Mouse (Mus musculus) T-cell, adult 2 months (primary cell): ENCODE measurements around the gene Glyctk.
A peak's percentile ranks its signal among the peaks of the same experiment; 100 is the strongest.
"Not testable (repeated sequence)": the region's sequence is repeated elsewhere in the genome, so short reads cannot be mapped to it uniquely, and the experiment has no call there.

Experiments
- DNase-seq: peaks from one replicate; pipeline ENCODE4 v3.0.0; 2022; ENCODE audit warnings: low spot score

The Glyctk gene

GRCm38 (mm10) chr9:106176769-106177168 is 18.8 kb upstream of the Glyctk start:
- no peak for DNase-seq

DNA sequence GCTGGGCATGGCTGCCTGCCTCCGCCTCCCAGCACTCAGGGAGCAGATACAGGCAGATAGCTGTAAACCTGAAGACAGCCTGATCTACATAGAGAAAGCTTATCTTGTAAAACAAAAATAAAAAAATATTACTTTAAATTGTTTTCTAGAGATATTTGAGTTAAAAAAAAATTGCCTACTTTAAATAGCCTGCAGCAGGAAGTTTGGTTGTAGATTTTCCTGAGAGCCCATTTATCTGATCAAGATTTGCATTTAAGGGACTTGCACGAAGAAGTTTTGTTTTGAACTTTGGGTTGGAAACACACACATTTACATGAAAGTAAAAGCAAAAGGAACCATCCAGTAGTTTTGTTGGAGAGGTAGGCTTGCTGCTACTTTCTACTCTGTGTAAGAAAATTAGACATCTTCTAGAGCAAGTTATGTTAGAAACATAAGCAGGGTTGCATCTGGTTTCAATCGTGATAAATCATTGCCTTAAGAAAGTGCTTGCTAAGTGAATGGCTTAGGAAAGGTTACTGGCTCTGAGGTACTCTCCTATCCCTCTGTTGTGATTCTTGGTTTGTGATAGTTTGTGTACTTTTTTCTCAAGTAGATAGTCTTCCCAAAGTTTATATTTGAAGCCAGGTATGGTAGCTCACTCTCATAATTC is 17.7 kb upstream of the Glyctk start:
- DNase-seq: no peak

GRCm38 (mm10) chr9:106173363-106173762 is 15.4 kb upstream of the Glyctk start:
- DNase-seq: no peak

- no peak for DNase-seq
These were observed 14.6 kb upstream of the Glyctk start for GRCm38 (mm10) chr9:106172527-106172926.

- DNase-seq: peak; percentile 19
These were observed 13.6 kb upstream of the Glyctk start for GRCm38 (mm10) chr9:106171346-106172158.

DNA sequence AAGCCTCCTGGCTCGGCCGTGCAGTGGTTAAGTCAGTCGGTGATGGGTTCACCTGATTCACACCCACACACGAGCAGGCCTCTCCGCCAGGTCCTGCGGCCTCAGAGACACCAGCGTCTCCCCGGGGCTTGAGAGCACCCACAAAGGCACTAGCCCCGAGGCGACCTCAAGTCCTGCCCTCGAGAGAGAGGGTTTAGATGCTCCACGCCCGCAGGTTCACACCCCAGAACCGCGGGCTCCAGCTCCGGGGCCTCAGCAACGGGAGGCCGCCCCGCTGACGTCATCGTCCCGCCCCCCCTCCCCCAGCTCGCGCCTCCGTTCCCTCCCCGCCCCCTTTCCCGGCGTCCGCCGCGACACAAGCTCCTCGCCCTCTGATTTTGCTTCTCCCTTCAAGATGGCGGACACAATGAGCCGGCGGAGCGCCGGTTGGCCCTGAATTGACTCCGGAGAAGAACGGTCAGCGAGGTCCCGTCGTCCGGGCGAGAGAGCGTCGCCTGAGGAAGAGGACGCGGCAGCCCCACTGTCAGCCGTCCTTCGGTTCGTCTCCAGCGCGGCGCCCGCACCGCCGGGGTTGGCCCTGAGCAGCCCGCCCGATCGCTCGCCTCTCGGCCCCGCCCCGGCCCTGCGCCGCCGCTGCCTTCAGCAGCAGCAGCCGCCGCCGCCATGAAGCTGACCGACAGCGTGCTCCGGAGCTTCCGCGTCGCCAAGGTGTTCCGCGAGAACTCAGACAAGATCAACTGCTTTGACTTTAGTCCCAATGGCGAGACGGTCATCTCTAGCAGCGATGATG is 12.8 kb upstream of the Glyctk start, which contains the start of gene Wdr82:
TSS of gene Wdr82 (plus strand) at position 373 of the 790 bp plus-strand sequence.
- DNase-seq: peak; percentile 88

- DNase-seq: no peak
These were observed 12.0 kb upstream of the Glyctk start for GRCm38 (mm10) chr9:106169917-106170316.

DNA sequence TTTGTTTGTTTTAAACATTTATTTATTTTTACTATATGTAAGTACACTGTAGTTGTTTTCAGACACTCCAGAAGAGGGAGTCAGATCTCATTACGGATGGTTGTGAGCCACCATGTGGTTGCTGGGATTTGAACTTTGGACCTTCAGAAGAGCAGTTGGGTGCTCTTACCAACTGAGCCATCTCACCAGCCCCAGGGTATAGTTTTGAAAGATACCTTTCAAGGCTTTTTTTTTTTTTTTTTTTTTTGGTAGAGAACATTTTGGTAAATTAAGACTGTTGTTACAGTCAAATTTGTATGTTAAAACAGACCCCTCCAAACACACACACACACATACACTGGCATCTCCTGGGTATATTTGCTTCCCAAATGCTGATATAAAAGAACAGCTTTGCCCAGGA is 11.1 kb upstream of the Glyctk start:
- DNase-seq: not testable (repeated sequence)

GRCm38 (mm10) chr9:106167703-106168102 is 9.8 kb upstream of the Glyctk start:
- no peak for DNase-seq

- no peak for DNase-seq
These were observed 9.3 kb upstream of the Glyctk start for GRCm38 (mm10) chr9:106167241-106167640.

DNA sequence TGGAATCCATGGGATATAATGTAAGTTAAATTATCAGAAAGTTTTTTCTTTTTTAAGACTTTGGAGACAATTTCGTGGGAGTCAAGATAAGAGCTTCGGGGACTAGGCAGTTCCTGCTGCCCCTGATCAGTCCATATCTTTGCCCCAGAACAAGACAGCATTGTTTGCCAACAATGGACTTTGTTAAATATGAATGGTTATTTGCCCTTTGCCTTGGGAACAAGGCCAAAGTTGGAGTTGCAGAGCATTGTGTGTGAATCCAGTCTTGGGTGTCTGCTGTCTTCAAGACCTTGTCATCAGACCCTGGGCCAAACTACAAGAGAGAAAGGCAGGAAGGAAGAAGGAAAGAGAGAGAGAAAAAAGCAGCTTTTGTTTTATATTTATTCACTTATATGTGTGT is 8.8 kb upstream of the Glyctk start:
- DNase-seq: no peak

DNA sequence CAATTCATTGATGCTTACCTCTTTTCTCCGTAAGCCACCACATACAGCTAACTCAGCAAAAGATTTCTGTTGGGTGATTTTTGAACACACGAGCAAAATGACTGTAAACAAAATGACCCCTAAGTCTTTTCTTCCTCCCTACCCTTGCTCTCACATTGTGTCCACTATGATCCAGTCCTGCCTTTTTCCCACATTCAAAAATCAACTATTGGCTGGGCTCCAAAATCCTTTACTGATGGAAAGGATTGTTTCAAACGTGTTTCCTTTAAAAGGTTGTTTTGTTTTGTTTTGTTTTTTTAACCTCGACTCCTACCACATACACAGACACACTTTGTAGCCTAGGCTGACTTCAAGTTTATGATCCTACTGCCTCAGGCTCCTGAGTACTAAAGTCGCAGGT is 2.5 kb upstream of the Glyctk start:
- DNase-seq: no peak

- DNase-seq: peak; percentile 78
These were observed 1.9 kb upstream of the Glyctk start for GRCm38 (mm10) chr9:106159784-106160301.

DNA sequence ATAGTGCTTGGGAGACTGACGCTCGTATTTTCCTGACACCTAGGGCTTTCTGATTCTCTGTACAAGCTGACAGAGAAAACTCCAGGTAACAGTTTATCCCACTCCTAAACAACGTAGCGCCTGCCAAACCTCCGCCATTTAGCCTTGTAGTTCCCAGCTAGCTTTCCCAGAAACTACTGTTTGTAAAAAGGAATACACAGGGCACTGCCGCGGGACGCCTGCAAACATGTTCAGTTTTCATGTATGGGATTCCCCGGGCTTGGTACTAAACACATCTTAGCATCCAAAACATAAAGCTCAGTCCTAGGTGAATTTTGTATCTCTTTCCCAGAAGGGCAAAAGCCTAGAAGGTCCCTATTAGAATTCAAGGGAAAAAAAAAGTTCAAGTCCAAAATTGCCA is 1.3 kb upstream of the Glyctk start:
- DNase-seq: no peak

DNA sequence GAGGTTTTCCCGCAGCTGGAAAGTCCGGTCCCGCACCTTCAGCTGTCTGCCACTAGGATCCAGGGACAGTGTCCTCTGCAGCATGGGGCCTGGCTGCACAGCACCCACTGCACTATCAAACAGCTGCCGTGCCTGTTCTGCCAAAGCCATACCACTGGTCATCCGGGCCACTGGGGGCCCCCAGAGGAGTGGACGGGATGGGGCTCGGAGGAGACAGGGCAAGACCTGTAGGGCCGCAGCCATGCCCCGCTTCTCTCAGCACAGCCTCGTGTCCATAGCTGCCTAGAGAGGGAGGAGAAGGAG is 364 bp downstream of the Glyctk start:
- no peak for DNase-seq

GRCm38 (mm10) chr9:106156921-106157622 is 866 bp downstream of the Glyctk start:
- DNase-seq: no peak

GRCm38 (mm10) chr9:106156419-106156818 is 1.5 kb downstream of the Glyctk start:
- peak; percentile 58 for DNase-seq

DNA sequence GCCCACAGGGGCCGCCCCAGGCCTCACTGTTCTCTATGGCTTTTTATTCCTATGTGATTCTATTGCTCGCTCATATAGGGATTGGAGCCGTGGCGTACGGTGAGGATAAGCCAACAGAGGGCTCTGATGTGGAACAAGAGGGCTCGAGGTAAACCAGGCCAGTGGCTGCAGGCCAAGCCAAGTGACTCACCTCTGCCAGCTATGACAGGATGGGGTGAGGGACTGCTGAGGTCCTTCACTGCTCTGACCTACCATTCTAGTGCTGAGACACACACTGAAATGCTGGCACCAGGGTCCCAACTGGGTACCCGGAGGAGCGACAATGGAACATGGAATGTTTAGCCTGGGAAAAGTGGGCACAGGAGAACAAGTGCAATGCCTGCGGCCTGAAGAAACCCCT is 3.8 kb downstream of the Glyctk start:
- no peak for DNase-seq

- DNase-seq: no peak
These were observed 8.6 kb downstream of the Glyctk start for GRCm38 (mm10) chr9:106149399-106149754.

GRCm38 (mm10) chr9:106148541-106149398 is 9.2 kb downstream of the Glyctk start:
- DNase-seq: no peak

DNA sequence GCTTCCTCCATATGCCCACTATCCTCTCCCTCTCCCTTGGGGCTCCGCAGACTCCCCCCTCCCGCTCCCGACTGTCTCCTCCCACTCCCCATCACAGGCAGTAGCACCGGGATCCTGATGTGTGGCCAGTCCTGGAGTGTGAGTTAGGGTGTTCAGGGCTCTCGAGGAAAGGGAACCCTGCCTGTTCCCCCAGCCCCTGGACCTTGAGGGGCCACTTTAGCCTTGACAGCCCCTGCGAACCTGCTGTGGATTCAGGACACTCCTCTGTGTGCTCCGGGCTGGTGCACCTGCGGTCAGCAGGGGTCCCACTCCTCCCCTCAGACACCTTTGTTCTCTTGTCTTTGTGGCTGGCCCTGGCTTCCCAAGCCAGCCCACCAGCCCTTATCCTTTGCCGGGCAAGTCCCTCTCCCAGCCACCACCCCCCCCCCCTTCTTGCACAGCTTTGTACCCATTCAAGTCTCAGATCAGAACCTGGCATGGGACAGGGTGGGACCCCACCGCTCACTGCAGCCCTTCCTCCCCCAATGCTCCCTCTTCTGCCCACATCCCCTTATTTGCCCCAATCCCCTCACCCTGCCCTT is 10.0 kb downstream of the Glyctk start:
- no peak for DNase-seq
